Mouse (Mus musculus) liver, embryonic 11.5 days (tissue): ENCODE measurements around the gene Fcrla. TPM values are rescaled to one million over a fixed set of nuclear protein-coding genes. Genes with fewer than 3 reads are reported as not detected.
A peak's percentile ranks its signal among the peaks of the same experiment; 100 is the strongest.

Source experiments
- ATAC-seq: fragments of 200-750 bp; cut with Nextera tagmentation; replicated peaks from 2 replicates; pipeline ENCODE4 v1.8.0; 2017; ENCODE audit warnings: moderate number of reproducible peaks, mild to moderate bottlenecking, moderate TSS enrichment, moderate library complexity; ENCODE audit not compliant: low FRiP score
- DNase-seq: peaks from one replicate; pipeline ENCODE4 v3.0.0-alpha.2; 2017; ENCODE audit warnings: low spot score
- H3K27ac ChIP-seq: fragments of 300-500 bp; sonication (generic); 2 replicates; pipeline ENCODE4 v1.5.1; 2014; ENCODE audit warnings: mild to moderate bottlenecking, low read depth, low read length, control low read depth
- H3K27me3 ChIP-seq: fragments of 300-500 bp; sonication (generic); replicated peaks from 2 replicates; pipeline ENCODE4 v1.6.1; 2014; ENCODE audit warnings: low read length, mixed read lengths; ENCODE audit not compliant: control insufficient read depth, insufficient read depth
- H3K36me3 ChIP-seq: fragments of 300-500 bp; sonication (generic); 2 replicates; pipeline ENCODE4 v1.6.1; 2014; ENCODE audit warnings: mild to moderate bottlenecking, low read length, moderate library complexity, mixed read lengths; ENCODE audit not compliant: control insufficient read depth, insufficient read depth
- H3K4me1 ChIP-seq: fragments of 300-500 bp; sonication (generic); replicated peaks from 2 replicates; pipeline ENCODE4 v1.6.1; 2014; ENCODE audit warnings: low read length, mixed read lengths; ENCODE audit not compliant: control insufficient read depth, insufficient read depth
- H3K4me2 ChIP-seq: fragments of 300-500 bp; sonication (generic); 2 replicates; pipeline ENCODE4 v1.6.1; 2014; ENCODE audit warnings: mild to moderate bottlenecking, control low read depth, moderate library complexity
- H3K4me3 ChIP-seq: fragments of 300-500 bp; sonication (generic); 2 replicates; pipeline ENCODE4 v1.5.1; 2014; ENCODE audit warnings: low read depth, low read length, control low read depth
- H3K9ac ChIP-seq: fragments of 300-500 bp; sonication (generic); 2 replicates; pipeline ENCODE4 v1.6.1; 2014; ENCODE audit warnings: low read depth, low read length, control low read depth
- H3K9me3 ChIP-seq: fragments of 300-500 bp; sonication (generic); 2 replicates; pipeline ENCODE4 v1.6.1; 2016; ENCODE audit warnings: low read length, inconsistent platforms, mixed read lengths; ENCODE audit not compliant: control insufficient read depth
- WGBS: fragments of 180-500 bp; shearing (Covaris S2); extraction: QIAGEN DNeasy Blood & Tissue Kit; methylation state at CpG from one replicate; pipeline ENCODE4 v1.1.7; 2014; 5-methylcytosine and 5-hydroxymethylcytosine counted together
- polyA plus RNA-seq: library from polyadenylated mRNA; unstranded; fragments of >200 nt; fragmentation: Nextera tagmentation; extraction: Ambion mirVana; gene quantifications from 2 replicates; pipeline ENCODE4 v1.2.1, GENCODE M21; 2014

The Fcrla gene
- polyA plus RNA-seq, 1 experiment from 2014 or later: 0.45 TPM

GRCm38 (mm10) chr1:170924485-170924884, 2.9 kb downstream of the Fcrla start:
- ATAC-seq (peak; percentile 70), DNase-seq (no peak)
- H3K4me1 ChIP-seq: no peaks in the 10 kb centered on the region
- H3K36me3 ChIP-seq: no peaks in the 10 kb centered on the region
- H3K9ac ChIP-seq: no peak overlapping the region
- peak overlapping the region; percentile 54 for H3K4me2 ChIP-seq
- H3K27me3 ChIP-seq: no peaks in the 10 kb centered on the region
- 52% methylated on average over 6 of the region's 6 CpGs for WGBS
- H3K9me3 ChIP-seq: no peaks in the 10 kb centered on the region
- H3K27ac ChIP-seq: no peak overlapping the region
- H3K4me3 ChIP-seq: peak overlapping the region; percentile 5; the same call in 1 of the 2 replicates

DNA sequence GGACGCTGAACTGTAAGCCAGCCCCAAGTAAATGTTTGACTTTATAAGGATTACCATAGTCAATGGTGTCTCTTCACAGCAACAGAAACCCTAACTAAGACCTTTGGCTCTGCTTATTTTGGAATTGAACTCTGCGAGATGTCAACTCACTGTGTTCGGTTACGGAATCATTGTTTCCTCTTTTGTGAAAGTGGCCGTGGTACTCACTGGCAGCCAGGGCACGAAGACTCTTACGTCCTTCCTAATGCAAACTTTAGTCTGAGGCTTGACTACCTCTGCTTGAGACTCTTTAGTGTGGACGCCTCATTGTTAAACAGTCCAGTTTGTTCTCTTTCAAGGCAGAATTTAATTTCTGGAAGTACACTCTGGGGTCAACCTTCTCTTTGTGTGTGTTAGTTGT, 8.1 kb downstream of the Fcrla start:
- no peak overlapping the region for H3K4me2 ChIP-seq
- H3K9ac ChIP-seq: no peak overlapping the region
- WGBS: 82% methylated on average over 8 of the region's 8 CpGs
- H3K36me3 ChIP-seq: no peaks in the 10 kb centered on the region
- no peaks in the 10 kb centered on the region for H3K9me3 ChIP-seq
- no peak for ATAC-seq
- no peaks in the 10 kb centered on the region for H3K4me1 ChIP-seq
- H3K27me3 ChIP-seq: no peaks in the 10 kb centered on the region
- no peak overlapping the region for H3K27ac ChIP-seq
- H3K4me3 ChIP-seq: no peak overlapping the region
- DNase-seq: no peak

- Histone ChIP-seq H3K36me3 (no peaks in the 10 kb centered on the region), H3K4me1 (no peaks in the 10 kb centered on the region), H3K9ac (no peak overlapping the region), H3K4me3 (no peak overlapping the region), H3K27me3 (no peaks in the 10 kb centered on the region), H3K4me2 (no peak overlapping the region), H3K9me3 (no peaks in the 10 kb centered on the region), H3K27ac (no peak overlapping the region)
- ATAC-seq (no peak), DNase-seq (no peak)
- 67% methylated on average over 5 of the region's 5 CpGs for WGBS
These were observed 11.7 kb downstream of the Fcrla start for GRCm38 (mm10) chr1:170915657-170916056.

DNA sequence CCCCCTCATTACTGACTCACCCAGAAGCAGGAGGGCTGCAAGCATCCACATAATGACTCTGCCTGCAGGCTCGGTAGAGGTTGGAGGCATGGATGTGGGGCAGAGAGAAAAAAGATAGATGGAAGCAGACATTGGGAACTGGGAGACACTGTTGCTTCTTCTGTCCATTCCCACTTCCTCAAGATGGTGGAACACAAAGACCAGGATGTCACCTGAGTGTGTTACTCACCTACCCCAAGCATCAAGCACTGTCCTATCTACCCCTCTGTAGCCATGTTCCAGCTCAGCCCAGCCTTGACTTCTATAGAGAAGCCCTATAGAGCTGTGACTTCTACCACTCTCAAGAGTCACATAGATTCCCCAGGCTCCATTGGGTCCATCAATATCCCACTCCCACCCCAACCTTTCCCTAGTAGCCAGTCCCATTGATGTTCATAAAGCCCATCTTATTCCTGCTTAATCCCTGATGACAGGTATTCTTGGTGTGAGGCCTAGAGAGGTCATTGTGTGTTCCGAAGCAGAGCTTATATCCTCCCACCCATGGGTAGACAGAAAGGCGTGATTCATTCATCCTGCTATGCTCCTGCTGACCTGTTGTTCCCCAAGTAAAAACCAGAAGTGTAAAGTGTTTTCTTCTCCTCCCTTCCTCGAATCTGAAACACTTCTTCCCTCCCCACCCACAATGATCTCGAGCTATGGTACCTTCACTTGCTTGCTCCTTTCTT, 14.3 kb downstream of the Fcrla start, which contains the start of gene Fcrlb:
Fcrlb (minus strand) TSS at position 51 of the 725 bp plus-strand sequence.
- DNase-seq (no peak), ATAC-seq (no peak)
- Histone ChIP-seq H3K27me3 (peaks cover 14% of the 10 kb centered on the region), H3K4me2 (no peak within 1 kb of the TSS), H3K27ac (no peak within 1 kb of the TSS), H3K36me3 (no peaks in the 10 kb centered on the region), H3K9ac (no peak within 1 kb of the TSS), H3K4me3 (no peak within 1 kb of the TSS), H3K4me1 (peaks cover 4% of the 10 kb centered on the region; the same call in 1 of the 2 replicates), H3K9me3 (no peaks in the 10 kb centered on the region)
- WGBS: 56% methylated on average over 5 of the region's 5 CpGs

GRCm38 (mm10) chr1:170911907-170912660, 15.3 kb downstream of the Fcrla start:
- DNase-seq (no peak), ATAC-seq (no peak)
- Histone ChIP-seq H3K9ac (no peak overlapping the region), H3K27me3 (peaks cover 24% of the 10 kb centered on the region), H3K4me1 (peaks cover 6% of the 10 kb centered on the region; the same call in 1 of the 2 replicates), H3K9me3 (no peaks in the 10 kb centered on the region), H3K36me3 (no peaks in the 10 kb centered on the region), H3K4me3 (no peak overlapping the region), H3K27ac (no peak overlapping the region), H3K4me2 (no peak overlapping the region)
- 71% methylated on average over 11 of the region's 11 CpGs for WGBS

- 7% methylated on average over 21 of the region's 21 CpGs for WGBS
- Histone ChIP-seq H3K27ac (no peak overlapping the region), H3K4me1 (peaks cover 6% of the 10 kb centered on the region; the same call in 1 of the 2 replicates), H3K9me3 (no peaks in the 10 kb centered on the region), H3K9ac (no peak overlapping the region), H3K4me2 (peak overlapping the region; percentile 80), H3K27me3 (peaks cover 43% of the 10 kb centered on the region), H3K4me3 (peak overlapping the region; percentile 48), H3K36me3 (no peaks in the 10 kb centered on the region)
- ATAC-seq (no peak), DNase-seq (peak; percentile 49)
These were observed 19.0 kb downstream of the Fcrla start for GRCm38 (mm10) chr1:170908341-170908740.

DNA sequence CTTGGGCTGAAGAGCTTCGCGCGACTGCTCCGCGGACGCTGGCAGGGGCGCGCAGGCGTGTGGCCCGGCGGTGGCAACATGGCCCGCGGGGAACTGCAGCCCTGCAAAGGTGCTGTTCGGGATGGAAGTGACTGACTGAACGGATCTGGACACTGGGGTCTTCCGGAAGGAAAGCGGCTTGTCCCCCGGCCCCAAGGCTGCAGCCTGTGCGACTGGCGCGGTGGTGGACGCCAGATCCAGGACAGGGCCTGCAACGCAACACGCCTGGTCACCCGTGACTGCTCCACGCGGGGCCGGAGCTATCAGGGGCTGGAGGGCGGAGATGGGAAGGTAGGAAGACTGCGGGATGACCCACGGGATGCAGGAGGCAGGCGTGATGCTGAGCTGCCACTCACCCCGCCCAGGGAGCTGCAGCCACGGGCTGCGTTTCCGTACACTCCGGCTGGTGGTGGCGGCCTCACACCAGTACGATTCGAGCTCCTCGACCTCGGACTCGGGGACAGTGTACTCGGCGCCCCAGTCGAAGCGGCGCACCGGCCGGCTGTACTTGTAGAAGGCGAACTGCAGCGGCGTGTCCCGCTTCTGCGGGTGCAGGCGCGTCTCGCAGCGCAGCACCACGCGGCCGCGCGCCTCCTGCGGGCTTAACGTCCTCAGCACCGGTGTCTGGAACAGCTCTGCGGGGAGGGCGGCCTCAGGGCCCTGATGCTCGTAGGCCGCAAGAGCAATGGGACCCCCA, 19.8 kb downstream of the Fcrla start:
- Histone ChIP-seq H3K9me3 (no peaks in the 10 kb centered on the region), H3K27ac (no peak overlapping the region), H3K36me3 (no peaks in the 10 kb centered on the region), H3K9ac (0 out of 2 replicates have a peak overlapping the region, but pooled peaks have one; percentile 12), H3K4me1 (peaks cover 6% of the 10 kb centered on the region; the same call in 1 of the 2 replicates), H3K27me3 (peaks cover 43% of the 10 kb centered on the region), H3K4me3 (peak overlapping the region; percentile 48), H3K4me2 (peak overlapping the region; percentile 80)
- peak; percentile 44 for DNase-seq
- ATAC-seq: peak; percentile 36
- 2% methylated on average over 71 of the region's 71 CpGs for WGBS

- H3K36me3 ChIP-seq: no peaks in the 10 kb centered on the region
- WGBS: 28% methylated on average over 11 of the region's 11 CpGs
- DNase-seq: no peak
- H3K27ac ChIP-seq: no peak overlapping the region
- H3K4me1 ChIP-seq: peaks cover 6% of the 10 kb centered on the region; the same call in 1 of the 2 replicates
- peak overlapping the region; percentile 80 for H3K4me2 ChIP-seq
- H3K9me3 ChIP-seq: no peaks in the 10 kb centered on the region
- H3K27me3 ChIP-seq: peaks cover 43% of the 10 kb centered on the region
- H3K9ac ChIP-seq: no peak overlapping the region
- no peak for ATAC-seq
- H3K4me3 ChIP-seq: peak overlapping the region; percentile 48
These were observed 20.3 kb downstream of the Fcrla start for GRCm38 (mm10) chr1:170907111-170907455.
